ENCODE assay signal across 12 mouse cellular contexts in the genomic region with DNA sequence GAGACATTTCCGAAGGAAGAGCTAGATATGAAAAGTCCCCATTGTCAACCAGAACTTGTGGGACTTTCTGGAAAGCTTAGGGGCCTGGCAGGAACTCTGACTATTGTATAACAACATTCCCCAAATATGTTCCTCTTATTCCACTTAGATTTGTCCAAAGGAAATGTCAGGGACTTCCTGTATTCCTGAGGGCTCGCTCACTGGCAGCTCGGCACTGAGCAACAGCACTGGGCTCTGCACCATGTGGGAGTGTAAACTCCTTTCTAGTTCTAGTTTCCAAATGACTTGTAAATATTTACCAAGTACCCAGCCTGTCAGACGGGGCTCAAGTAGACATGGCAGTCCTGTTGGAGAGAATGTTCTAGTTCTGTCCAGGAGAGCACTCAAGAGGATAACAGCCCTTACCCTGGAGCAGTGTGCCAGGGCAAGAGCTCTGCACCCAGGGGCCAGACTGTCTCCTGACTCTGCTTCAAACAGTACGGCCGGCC. TPM values are rescaled to one million over a fixed set of nuclear protein-coding genes. Genes with fewer than 3 reads are reported as not detected.
DNase-seq lines count a peak whose midpoint lies in the region; ATAC-seq lines count a peak whose summit lies in the region.
"Had no signal": no experiment of that assay in that cellular context is flagged by ENCODE, and none has a peak within 500 bp of the region (broad histone marks: within the 10 kb centered on the region; RNA-seq: fewer than 3 reads in every experiment).

No protein-coding gene starts in this region.

- H3K4me2 ChIP-seq in heart, embryonic 14.5 days (ENCODE audit: low read length): no peak overlapping the region
- no peak overlapping the region for H3K4me2 ChIP-seq in heart, embryonic 15.5 days
- no peak overlapping the region for H3K4me2 ChIP-seq in intestine, embryonic 16.5 days (ENCODE audit: low read depth, low read length)
- H3K4me2 ChIP-seq: forebrain, embryonic 13.5 days; limb, embryonic 13.5 days had no signal

- intact Hi-C loops in heart, postnatal 10 days (cut with DNase I): no loop called here
- intact Hi-C loops in left cerebral cortex, postnatal 25 days (cut with DNase I): no loop called here

- DNase-seq in heart, postnatal 10 days: no peak
- peak; percentile 36 to 72 for DNase-seq in lung, postnatal 4 days
- no peak for DNase-seq in left cerebral cortex, postnatal 25 days (ENCODE audit: low spot score in 2 of 2)
- DNase-seq in cerebellum, adult 11-12 months: no peak
- DNase-seq: cerebellum, postnatal 10 days; layer of hippocampus, postnatal 36 days; thymus, postnatal 36 days had no signal

- H3K9ac ChIP-seq in heart, embryonic 14.5 days (ENCODE audit: low read length): no peak overlapping the region
- H3K9ac ChIP-seq in heart, embryonic 15.5 days: no peak overlapping the region
- H3K9ac ChIP-seq in intestine, embryonic 16.5 days (ENCODE audit: low read depth, low read length): no peak overlapping the region
- H3K9ac ChIP-seq: forebrain, embryonic 13.5 days; limb, embryonic 13.5 days had no signal

- H3K4me1 ChIP-seq in heart, embryonic 14.5 days (ENCODE audit: control insufficient read depth in 2 of 2, insufficient read depth in 2 of 2, low read length in 2 of 2): peaks cover 0 to 3% of the 10 kb centered on the region in 2 experiments; a peak in 1 of 4 replicates
- H3K4me1 ChIP-seq in heart, embryonic 15.5 days (replicated peaks): 0 out of 2 replicates have a peak, but pooled peaks cover 3% of the 10 kb centered on the region
- no peaks in the 10 kb centered on the region for H3K4me1 ChIP-seq in intestine, embryonic 16.5 days (ENCODE audit: control insufficient read depth, insufficient read depth, low read length)
- H3K4me1 ChIP-seq: forebrain, embryonic 13.5 days; limb, embryonic 13.5 days had no signal

- H3K27ac ChIP-seq in heart, embryonic 14.5 days (replicated peaks in 1 of 2; ENCODE audit: control insufficient read depth in 1 of 2, insufficient read depth in 1 of 2, low read depth in 2 of 2, low read length in 2 of 2): peak overlapping the region; percentile 26 to 61; a peak in 3 of 4 replicates
- H3K27ac ChIP-seq in heart, embryonic 15.5 days: peak overlapping the region; percentile 64
- peak overlapping the region; percentile 35; the same call in 1 of the 2 replicates for H3K27ac ChIP-seq in intestine, embryonic 16.5 days (ENCODE audit: low read length)
- H3K27ac ChIP-seq: forebrain, embryonic 13.5 days; limb, embryonic 13.5 days had no signal

- H3K36me3 ChIP-seq in heart, embryonic 14.5 days (ENCODE audit: control insufficient read depth, insufficient read depth, low read length): peaks cover 99% of the 10 kb centered on the region
- H3K36me3 ChIP-seq in heart, embryonic 15.5 days: peaks cover 65% of the 10 kb centered on the region
- peaks cover 42% of the 10 kb centered on the region for H3K36me3 ChIP-seq in intestine, embryonic 16.5 days (ENCODE audit: control insufficient read depth, insufficient read depth, low read length)

- H3K9me3 ChIP-seq in heart, embryonic 14.5 days (ENCODE audit: control insufficient read depth, low read length): no peaks in the 10 kb centered on the region
- H3K9me3 ChIP-seq in heart, embryonic 15.5 days (replicated peaks): no peaks in the 10 kb centered on the region
- no peaks in the 10 kb centered on the region for H3K9me3 ChIP-seq in intestine, embryonic 16.5 days (ENCODE audit: control insufficient read depth, low read length)
- H3K9me3 ChIP-seq: forebrain, embryonic 13.5 days; limb, embryonic 13.5 days had no signal

- H3K4me3 ChIP-seq in heart, embryonic 14.5 days (ENCODE audit: control insufficient read depth in 1 of 2, insufficient read depth in 1 of 2, low read depth in 1 of 2, low read length in 2 of 2): no peak overlapping the region
- H3K4me3 ChIP-seq in heart, embryonic 15.5 days: no peak overlapping the region
- H3K4me3 ChIP-seq in intestine, embryonic 16.5 days (ENCODE audit: low read length): no peak overlapping the region
- H3K4me3 ChIP-seq: forebrain, embryonic 13.5 days; limb, embryonic 13.5 days had no signal

- WGBS in heart, embryonic 14.5 days: 65% methylated on average over 6 of the region's 6 CpGs
- 80% methylated on average over 6 of the region's 6 CpGs for WGBS in heart, embryonic 15.5 days
- 59% methylated on average over 6 of the region's 6 CpGs for WGBS in intestine, embryonic 16.5 days

- no peaks in the 10 kb centered on the region for H3K27me3 ChIP-seq in heart, embryonic 14.5 days (ENCODE audit: control insufficient read depth, insufficient read depth, low read length)
- H3K27me3 ChIP-seq in heart, embryonic 15.5 days: no peaks in the 10 kb centered on the region
- H3K27me3 ChIP-seq in intestine, embryonic 16.5 days (replicated peaks; ENCODE audit: control insufficient read depth, insufficient read depth, low read length): no peaks in the 10 kb centered on the region
- H3K27me3 ChIP-seq: forebrain, embryonic 13.5 days; limb, embryonic 13.5 days had no signal

- ATAC-seq in heart, embryonic 14.5 days (ENCODE audit: insufficient number of reproducible peaks, insufficient read depth, low FRiP score, low read depth): no peak; the same call in 1 of the 2 replicates
- ATAC-seq in heart, embryonic 15.5 days (replicated peaks; ENCODE audit: insufficient number of reproducible peaks, insufficient read depth, low FRiP score, low read depth): no peak; the same call in 1 of the 2 replicates
- peak; percentile 53 for ATAC-seq in intestine, embryonic 16.5 days
- ATAC-seq: forebrain, embryonic 13.5 days had no signal

RNA-seq across cellular contexts. Expression of gene Wdr25, which starts 28.4 kb away (rescaled TPM):
- polyA plus RNA-seq in heart, embryonic 14.5 days (2014; fragmentation: Nextera tagmentation; extraction: Ambion mirVana): 5.0 TPM in 2 replicates
- total RNA-seq in heart, postnatal 10 days (2021): 1 to 10 TPM; 4.6 to 5.5 TPM
- 3.8 and 6.9 TPM in 2 replicates for polyA plus RNA-seq in heart, embryonic 15.5 days (2015; fragmentation: Nextera tagmentation; extraction: Ambion mirVana)
- polyA plus RNA-seq in intestine, embryonic 16.5 days (2015; fragmentation: Nextera tagmentation; extraction: Ambion mirVana): 6.9 TPM in 2 replicates
- total RNA-seq in left cerebral cortex, postnatal 25 days (2021): 10 to 100 TPM in 1 of 2 experiments, 1 to 10 TPM in 1; 7.8 to 12.0 TPM

RNA-seq across cellular contexts. Expression of gene Wars, which starts 28.9 kb away (rescaled TPM):
- polyA plus RNA-seq in heart, embryonic 14.5 days (2014; fragmentation: Nextera tagmentation; extraction: Ambion mirVana): 57.0 and 60.5 TPM in 2 replicates
- total RNA-seq in heart, postnatal 10 days (2021): 10 to 100 TPM; 44.2 to 45.3 TPM
- 46.6 and 57.7 TPM in 2 replicates for polyA plus RNA-seq in heart, embryonic 15.5 days (2015; fragmentation: Nextera tagmentation; extraction: Ambion mirVana)
- 79.9 and 82.8 TPM in 2 replicates for polyA plus RNA-seq in intestine, embryonic 16.5 days (2015; fragmentation: Nextera tagmentation; extraction: Ambion mirVana)
- 10 to 100 TPM; 87.2 to 93.6 TPM for total RNA-seq in left cerebral cortex, postnatal 25 days (2021)

RNA-seq across cellular contexts. Expression of gene Slc25a47, which starts 29.2 kb away (rescaled TPM):
- polyA plus RNA-seq in heart, embryonic 14.5 days (2014; fragmentation: Nextera tagmentation; extraction: Ambion mirVana): 4.2 and 4.6 TPM in 2 replicates
- total RNA-seq in heart, postnatal 10 days (2021): 1 to 10 TPM; 5.0 to 6.3 TPM
- 4.3 and 5.5 TPM in 2 replicates for polyA plus RNA-seq in heart, embryonic 15.5 days (2015; fragmentation: Nextera tagmentation; extraction: Ambion mirVana)
- 9.1 and 9.2 TPM in 2 replicates for polyA plus RNA-seq in intestine, embryonic 16.5 days (2015; fragmentation: Nextera tagmentation; extraction: Ambion mirVana)
- total RNA-seq in left cerebral cortex, postnatal 25 days (2021): 10 to 100 TPM in 1 of 2 experiments, 1 to 10 TPM in 1; 9.5 to 11.4 TPM

RNA-seq across cellular contexts. Expression of gene Slc25a29, which starts 29.4 kb away (rescaled TPM):
- polyA plus RNA-seq in heart, embryonic 14.5 days (2014; fragmentation: Nextera tagmentation; extraction: Ambion mirVana): 2.5 and 2.7 TPM in 2 replicates
- total RNA-seq in heart, postnatal 10 days (2021): 1 to 10 TPM; 2.4 to 2.8 TPM
- polyA plus RNA-seq in heart, embryonic 15.5 days (2015; fragmentation: Nextera tagmentation; extraction: Ambion mirVana): 3.1 and 5.3 TPM in 2 replicates
- 4.6 and 5.8 TPM in 2 replicates for polyA plus RNA-seq in intestine, embryonic 16.5 days (2015; fragmentation: Nextera tagmentation; extraction: Ambion mirVana)
- 10 to 100 TPM; 15.6 to 16.6 TPM for total RNA-seq in left cerebral cortex, postnatal 25 days (2021)

Comparison
In these comparisons a context has a peak if more than half of its experiments do, and no peak if none do; other contexts are left out.
1. DNase-seq: peak in lung, postnatal 4 days (2 of 2); none in heart, postnatal 10 days (0 of 2), left cerebral cortex, postnatal 25 days (0 of 2) and cerebellum, adult 11-12 months (single experiment).
2. Peak in every context shown above with its lines, with median percentiles within 50 percentile points of each other: H3K27ac ChIP-seq.